Mouse (Mus musculus) limb, embryonic 11.5 days (tissue): ENCODE measurements at regions not wholly inside any gene's neighbourhood (a gene's known extent, or its start where the extent isn't known, plus 50 kb on each side); places are given as distances from the start of the nearest gene placed in this dataset.
"Not testable (repeated sequence)": the region's sequence is repeated elsewhere in the genome, so short reads cannot be mapped to it uniquely, and the experiment has no call there.

Experiments used
- ATAC-seq: fragments of 200-750 bp; cut with Nextera tagmentation; 2 replicates; pipeline ENCODE4 v1.8.0; 2017; ENCODE audit warnings: low read depth; ENCODE audit not compliant: insufficient number of reproducible peaks, low FRiP score, low TSS enrichment
- DNase-seq: peaks from one replicate; pipeline ENCODE4 v3.0.0-alpha.2; 2015; ENCODE audit warnings: low spot score
- H3K27ac ChIP-seq: fragments of 300-500 bp; sonication (generic); replicated peaks from 2 replicates; pipeline ENCODE4 v1.5.1; 2014; ENCODE audit warnings: low read depth, mild to moderate bottlenecking, low read length
- H3K27me3 ChIP-seq: fragments of 300-500 bp; sonication (generic); 2 replicates; pipeline ENCODE4 v1.6.1; 2014; ENCODE audit warnings: mild to moderate bottlenecking, low read length, mixed read lengths; ENCODE audit not compliant: control insufficient read depth, insufficient read depth
- H3K36me3 ChIP-seq: fragments of 300-500 bp; sonication (generic); 2 replicates; pipeline ENCODE4 v1.6.1; 2014; ENCODE audit warnings: mild to moderate bottlenecking, low read length, moderate library complexity, mixed read lengths; ENCODE audit not compliant: control insufficient read depth, insufficient read depth
- H3K4me1 ChIP-seq: fragments of 300-500 bp; sonication (generic); 2 replicates; pipeline ENCODE4 v1.6.1; 2014; ENCODE audit warnings: low read length, mixed read lengths; ENCODE audit not compliant: control insufficient read depth, insufficient read depth
- H3K4me2 ChIP-seq: fragments of 300-500 bp; sonication (generic); 2 replicates; pipeline ENCODE4 v1.6.1; 2014; ENCODE audit warnings: low read depth, mild to moderate bottlenecking, moderate library complexity; ENCODE audit not compliant: severe bottlenecking
- H3K4me3 ChIP-seq: fragments of 300-500 bp; sonication (generic); 2 replicates; pipeline ENCODE4 v1.5.1; 2014; ENCODE audit warnings: low read depth, low read length
- H3K9ac ChIP-seq: fragments of 300-500 bp; sonication (generic); 2 replicates; pipeline ENCODE4 v1.6.1; 2014; ENCODE audit warnings: mild to moderate bottlenecking, low read length
- H3K9me3 ChIP-seq: fragments of 300-500 bp; sonication (generic); 2 replicates; pipeline ENCODE4 v1.6.1; 2016; ENCODE audit warnings: low read length; ENCODE audit not compliant: control insufficient read depth
- whole genome bisulfite sequencing: fragments of 180-500 bp; shearing (Covaris S2); extraction: QIAGEN DNeasy Blood & Tissue Kit; methylation state at CpG from one replicate; pipeline ENCODE4 v1.1.7; 2014; 5-methylcytosine and 5-hydroxymethylcytosine counted together

DNA sequence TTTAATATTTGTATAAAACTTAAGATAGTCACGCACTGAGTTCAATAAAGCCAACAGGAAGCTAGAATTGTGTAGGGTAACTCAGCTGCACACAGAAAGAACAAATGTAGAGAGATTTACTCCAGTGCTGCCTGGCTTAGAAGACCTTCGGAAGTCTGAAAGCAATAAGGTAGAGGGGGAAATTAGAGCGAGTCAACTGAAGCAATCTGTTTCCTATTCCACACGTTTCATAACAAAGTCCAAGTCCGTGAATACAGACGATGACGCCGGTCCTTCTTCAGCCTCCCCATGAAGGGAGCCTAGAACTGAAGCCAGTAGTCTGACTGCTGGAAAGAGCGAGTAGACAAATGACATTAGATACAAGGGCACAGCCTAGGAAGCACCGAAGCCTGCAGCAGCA, 115.9 kb upstream of the Dlg1 start:
- Histone ChIP-seq H3K9me3 (no peaks in the 10 kb centered on the region), H3K4me3 (no peak overlapping the region), H3K27me3 (no peaks in the 10 kb centered on the region), H3K36me3 (no peaks in the 10 kb centered on the region), H3K27ac (peak overlapping the region; percentile 73; the same call in 1 of the 2 replicates), H3K9ac (no peak overlapping the region), H3K4me2 (no peak overlapping the region), H3K4me1 (peaks cover 39% of the 10 kb centered on the region)
- DNase-seq: peak; percentile 35
- ATAC-seq: no peak
- 23% methylated on average over 10 of the region's 10 CpGs for WGBS

DNA sequence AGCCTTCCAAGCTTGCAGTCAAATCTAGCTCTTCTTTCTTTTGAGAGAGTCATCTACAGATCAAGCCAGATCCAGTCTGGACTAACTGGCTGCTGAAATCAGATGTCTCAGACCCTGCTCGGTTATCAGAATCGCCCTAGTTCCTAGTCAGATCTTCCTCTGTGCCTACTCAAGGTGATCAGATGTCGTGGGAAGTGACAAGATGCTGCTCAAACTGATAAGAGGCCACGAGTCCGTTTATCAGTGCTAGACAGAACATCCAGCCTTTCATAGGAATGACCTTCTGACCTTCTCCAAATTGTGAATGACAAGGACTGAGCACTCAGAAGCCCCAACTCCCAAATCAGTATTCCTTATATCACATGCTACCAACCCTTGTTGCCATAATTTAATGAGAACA, 113.3 kb upstream of the Dlg1 start:
- no peak for ATAC-seq
- DNase-seq: no peak
- Histone ChIP-seq H3K27ac (no peak overlapping the region), H3K4me3 (no peak overlapping the region), H3K4me1 (peaks cover 33% of the 10 kb centered on the region), H3K4me2 (no peak overlapping the region), H3K9ac (no peak overlapping the region), H3K36me3 (no peaks in the 10 kb centered on the region), H3K27me3 (no peaks in the 10 kb centered on the region), H3K9me3 (no peaks in the 10 kb centered on the region)
- 86% methylated on average over 5 of the region's 5 CpGs for WGBS

DNA sequence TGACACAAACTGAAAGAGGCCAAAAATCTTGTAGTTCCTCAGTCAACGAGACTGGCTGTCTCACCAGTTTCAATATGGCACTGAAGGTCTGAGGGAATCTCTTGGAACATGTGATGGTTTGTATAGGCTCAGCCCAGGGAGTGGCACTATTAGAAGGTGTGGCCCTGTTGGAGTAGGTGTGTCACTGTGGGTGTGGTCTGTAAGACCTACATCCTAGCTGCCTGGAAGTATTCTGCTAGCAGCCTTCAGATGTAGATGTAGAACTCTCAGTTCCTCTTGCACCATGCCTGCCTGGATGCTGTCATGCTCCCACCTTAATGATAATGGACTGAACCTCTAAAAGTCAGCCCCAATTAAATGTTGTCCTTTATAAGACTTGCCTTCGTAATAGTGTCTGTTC, 112.7 kb upstream of the Dlg1 start:
- H3K4me2 ChIP-seq, DNase-seq, H3K9me3 ChIP-seq, H3K36me3 ChIP-seq, H3K27me3 ChIP-seq, H3K4me3 ChIP-seq, H3K9ac ChIP-seq, H3K27ac ChIP-seq, ATAC-seq: not testable (repeated sequence)
- H3K4me1 ChIP-seq: peaks cover 29% of the 10 kb centered on the region
- WGBS: 86% methylated on average over 2 of the region's 2 CpGs

DNA sequence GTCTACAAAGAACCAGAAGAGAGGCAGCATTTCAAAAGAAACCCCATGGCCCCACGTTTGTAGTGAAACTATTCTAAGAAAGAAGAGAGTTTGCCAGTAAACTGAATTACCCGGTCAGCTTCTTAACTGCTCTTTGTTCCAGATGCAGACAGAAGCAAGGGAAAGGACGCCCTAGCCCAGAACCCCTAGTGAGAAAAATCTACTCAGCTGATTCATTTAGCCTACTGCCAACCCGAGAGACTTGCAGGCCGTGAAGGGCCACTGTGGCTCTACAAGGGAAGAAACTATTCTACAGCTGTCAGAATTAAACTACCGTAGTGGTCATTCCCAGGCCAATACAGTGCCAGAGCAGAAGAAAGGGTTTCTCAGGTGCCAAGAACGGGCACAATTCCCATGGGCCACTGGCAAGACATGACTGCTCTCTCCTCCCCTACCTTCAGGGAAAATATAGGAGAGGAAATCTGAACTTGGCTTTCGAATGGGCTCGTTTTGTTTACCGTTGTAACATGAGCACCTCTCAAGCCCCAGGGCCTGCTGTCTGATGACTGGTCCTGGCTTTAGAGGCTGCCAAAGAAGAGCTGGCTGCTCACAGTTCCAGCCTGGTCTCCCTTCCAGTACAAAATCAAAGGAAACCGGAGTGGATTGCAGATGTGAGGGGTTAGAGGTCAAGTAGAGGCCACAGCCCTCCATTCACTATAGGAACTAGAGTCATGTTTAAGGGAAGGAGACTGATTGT, 111.7 kb upstream of the Dlg1 start:
- H3K9me3 ChIP-seq: no peaks in the 10 kb centered on the region
- peaks cover 20% of the 10 kb centered on the region for H3K4me1 ChIP-seq
- no peaks in the 10 kb centered on the region for H3K27me3 ChIP-seq
- ATAC-seq: no peak
- H3K4me3 ChIP-seq: no peak overlapping the region
- no peak overlapping the region for H3K4me2 ChIP-seq
- peak overlapping the region; percentile 8; the same call in 1 of the 2 replicates for H3K9ac ChIP-seq
- H3K36me3 ChIP-seq: no peaks in the 10 kb centered on the region
- peak; percentile 69 for DNase-seq
- WGBS: 18% methylated on average over 11 of the region's 11 CpGs
- peak overlapping the region; percentile 65 for H3K27ac ChIP-seq

DNA sequence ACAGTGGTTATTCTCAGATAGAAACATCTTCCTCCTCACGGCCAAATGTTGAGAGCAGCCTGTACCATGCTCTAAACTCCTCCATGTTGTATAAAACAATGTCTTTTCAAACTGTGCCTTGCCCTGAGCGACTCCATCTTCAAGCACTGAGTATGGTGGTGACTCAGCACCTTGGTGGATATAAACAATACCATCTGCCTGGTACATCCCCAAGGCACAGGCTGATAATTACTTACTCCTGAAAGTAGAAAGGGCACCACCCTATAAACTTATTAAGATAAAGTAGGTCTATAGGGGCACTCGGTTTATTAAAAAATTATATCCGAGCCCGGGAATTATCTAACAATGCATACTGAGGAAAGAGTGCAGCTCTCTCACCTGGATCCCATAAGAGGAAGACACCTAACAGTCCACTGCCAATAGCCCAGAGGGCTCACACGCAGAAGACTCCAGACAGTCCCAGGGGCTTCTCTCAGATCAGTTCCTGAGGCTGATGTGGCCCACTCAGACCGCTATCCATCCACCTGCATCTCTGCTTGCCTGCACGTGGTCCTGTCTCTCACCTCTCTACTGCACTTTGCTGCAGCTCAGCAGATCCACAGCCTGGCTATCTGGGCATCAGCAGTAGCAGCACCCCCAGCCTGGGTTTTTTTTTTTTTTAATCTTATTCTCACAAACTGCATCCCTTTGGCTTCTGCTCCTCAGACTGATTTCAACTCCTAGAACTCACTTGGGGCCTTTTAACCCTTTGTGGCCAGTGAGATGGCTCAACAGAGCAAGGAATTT, 109.7 kb upstream of the Dlg1 start:
- ATAC-seq: no peak
- no peak overlapping the region for H3K27ac ChIP-seq
- H3K9ac ChIP-seq: no peak overlapping the region
- H3K36me3 ChIP-seq: no peaks in the 10 kb centered on the region
- H3K4me3 ChIP-seq: no peak overlapping the region
- H3K4me2 ChIP-seq: no peak overlapping the region
- DNase-seq: no peak
- no peaks in the 10 kb centered on the region for H3K27me3 ChIP-seq
- 78% methylated on average over 8 of the region's 8 CpGs for WGBS
- H3K9me3 ChIP-seq: no peaks in the 10 kb centered on the region
- H3K4me1 ChIP-seq: peaks cover 14% of the 10 kb centered on the region

DNA sequence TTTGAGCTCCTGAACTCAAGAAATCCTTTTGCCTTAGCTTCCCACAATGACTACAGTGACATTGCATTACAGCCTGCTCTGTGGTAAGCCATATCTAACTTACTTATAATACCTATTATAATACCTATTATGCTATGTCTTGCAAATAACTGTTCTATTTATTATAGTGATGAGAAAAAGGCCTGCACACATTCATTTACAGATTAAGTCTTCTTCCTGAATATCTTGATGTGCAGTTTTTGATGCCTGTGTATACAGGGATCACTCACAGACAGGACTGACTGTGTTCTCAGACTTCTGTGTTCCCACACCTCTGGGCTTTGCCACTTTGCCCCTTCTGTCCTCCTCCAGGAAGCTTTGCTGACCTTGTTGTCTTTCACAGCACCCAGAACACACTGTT, 102.8 kb upstream of the Dlg1 start:
- ATAC-seq: no peak
- H3K4me3 ChIP-seq: no peak overlapping the region

DNA sequence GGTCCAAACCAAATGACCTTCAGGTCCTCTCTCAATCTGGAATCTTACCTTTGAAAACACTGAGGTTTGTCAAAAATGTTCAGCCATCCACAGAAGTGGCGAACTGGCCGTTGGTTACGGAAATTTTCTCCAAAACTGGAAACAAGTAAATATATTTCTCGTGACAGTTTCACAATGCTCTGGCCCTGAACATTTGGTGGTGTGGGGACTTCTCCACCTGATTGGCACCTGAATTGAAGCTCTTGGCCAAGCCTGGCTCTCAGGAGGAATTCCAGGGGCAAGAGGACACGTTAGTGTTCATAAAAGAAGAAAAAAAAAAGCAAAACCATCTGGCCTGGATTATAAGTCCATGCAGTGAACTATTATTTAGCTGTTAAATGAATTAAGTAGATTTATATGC, 98.3 kb upstream of the Dlg1 start:
- Histone ChIP-seq H3K36me3 (no peaks in the 10 kb centered on the region), H3K9ac (no peak overlapping the region), H3K9me3 (no peaks in the 10 kb centered on the region), H3K4me2 (no peak overlapping the region), H3K27ac (no peak overlapping the region), H3K27me3 (no peaks in the 10 kb centered on the region), H3K4me3 (no peak overlapping the region), H3K4me1 (no peaks in the 10 kb centered on the region)
- no peak for ATAC-seq
- 81% methylated on average over 5 of the region's 5 CpGs for WGBS
- no peak for DNase-seq

More for the DNA sequence above, 102.8 kb upstream of the Dlg1 start:
- H3K4me1 ChIP-seq: no peaks in the 10 kb centered on the region
- no peak overlapping the region for H3K27ac ChIP-seq
- H3K4me2 ChIP-seq: no peak overlapping the region
- H3K9ac ChIP-seq: no peak overlapping the region
- no peaks in the 10 kb centered on the region for H3K27me3 ChIP-seq
- no peaks in the 10 kb centered on the region for H3K9me3 ChIP-seq
- DNase-seq: no peak
- no peaks in the 10 kb centered on the region for H3K36me3 ChIP-seq

DNA sequence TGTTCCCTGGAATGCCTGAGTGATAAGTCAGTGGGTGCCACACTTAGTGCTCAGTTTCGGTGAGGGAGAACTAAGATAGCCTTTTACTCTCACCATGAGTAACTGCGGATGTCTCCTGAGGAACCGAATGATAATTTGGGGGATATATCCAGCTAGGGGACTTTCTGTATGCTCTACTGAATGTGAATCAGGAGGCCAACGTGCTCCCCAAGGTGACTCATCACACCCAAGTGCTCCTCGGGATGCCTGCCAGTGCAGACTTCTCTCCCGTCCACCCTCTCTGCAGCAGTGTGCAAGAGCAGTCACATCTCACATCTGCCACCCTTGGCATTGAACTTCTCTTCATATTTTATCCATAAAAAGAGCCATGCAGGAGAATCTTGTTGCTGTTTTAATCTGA, 94.9 kb upstream of the Dlg1 start:
- H3K4me3 ChIP-seq: no peak overlapping the region
- ATAC-seq (no peak), DNase-seq (no peak)
- no peaks in the 10 kb centered on the region for H3K27me3 ChIP-seq
- no peak overlapping the region for H3K27ac ChIP-seq
- H3K9me3 ChIP-seq: no peaks in the 10 kb centered on the region
- WGBS: 94% methylated on average over 6 of the region's 6 CpGs
- H3K36me3 ChIP-seq: no peaks in the 10 kb centered on the region
- no peaks in the 10 kb centered on the region for H3K4me1 ChIP-seq
- no peak overlapping the region for H3K4me2 ChIP-seq
- H3K9ac ChIP-seq: no peak overlapping the region
